Mouse (Mus musculus): ENCODE data around the gene Akt2. TPM values are rescaled to one million over a fixed set of nuclear protein-coding genes. Genes with fewer than 3 reads are reported as not detected.

Akt2 gene
- polyA plus RNA-seq, 1 experiment = not detected

GRCm38 (mm10) chr7:27646516-27646915 lies 55.2 kb downstream of the Akt2 start:
- 89% methylated on average over 7 of the region's 7 CpGs for WGBS
- Histone ChIP-seq H3K4me1 (ENCODE audit: control insufficient read depth, insufficient read depth, low read length) (no peaks in the 10 kb centered on the region), H3K27ac (ENCODE audit: insufficient read depth, low read depth, low read length) (no peak overlapping the region), H3K4me3 (ENCODE audit: insufficient read depth, low read depth, low read length) (no peak overlapping the region)
- TF ChIP-seq POLR2A (IDR thresholded peaks at IDR 0.05; ENCODE audit: insufficient read depth, low read depth, low read length) (no peak), CTCF (IDR thresholded peaks at IDR 0.05; ENCODE audit: insufficient read depth, low read depth, low read length) (no peak)

- TF ChIP-seq CTCF (IDR thresholded peaks at IDR 0.05; ENCODE audit: insufficient read depth, low read depth, low read length) (no peak), POLR2A (IDR thresholded peaks at IDR 0.05; ENCODE audit: insufficient read depth, low read depth, low read length) (no peak)
- H3K4me3 ChIP-seq (ENCODE audit: insufficient read depth, low read depth, low read length) = no peak overlapping the region
- WGBS = 79% methylated on average over 6 of the region's 6 CpGs
- H3K27ac ChIP-seq (ENCODE audit: insufficient read depth, low read depth, low read length) = no peak overlapping the region
- H3K4me1 ChIP-seq (ENCODE audit: control insufficient read depth, insufficient read depth, low read length) = no peaks in the 10 kb centered on the region
Measured at GRCm38 (mm10) chr7:27647281-27648002, 56.1 kb downstream of the Akt2 start.

- no peak overlapping the region for H3K4me3 ChIP-seq (ENCODE audit: insufficient read depth, low read depth, low read length)
- H3K4me1 ChIP-seq (ENCODE audit: control insufficient read depth, insufficient read depth, low read length) = peaks cover 1% of the 10 kb centered on the region
- TF ChIP-seq POLR2A (IDR thresholded peaks at IDR 0.05; ENCODE audit: insufficient read depth, low read depth, low read length) (no peak), CTCF (IDR thresholded peaks at IDR 0.05; ENCODE audit: insufficient read depth, low read depth, low read length) (no peak)
- H3K27ac ChIP-seq (ENCODE audit: insufficient read depth, low read depth, low read length) = no peak overlapping the region
- WGBS = 93% methylated on average over 11 of the region's 11 CpGs
Measured at GRCm38 (mm10) chr7:27649723-27650122, 58.4 kb downstream of the Akt2 start.

DNA sequence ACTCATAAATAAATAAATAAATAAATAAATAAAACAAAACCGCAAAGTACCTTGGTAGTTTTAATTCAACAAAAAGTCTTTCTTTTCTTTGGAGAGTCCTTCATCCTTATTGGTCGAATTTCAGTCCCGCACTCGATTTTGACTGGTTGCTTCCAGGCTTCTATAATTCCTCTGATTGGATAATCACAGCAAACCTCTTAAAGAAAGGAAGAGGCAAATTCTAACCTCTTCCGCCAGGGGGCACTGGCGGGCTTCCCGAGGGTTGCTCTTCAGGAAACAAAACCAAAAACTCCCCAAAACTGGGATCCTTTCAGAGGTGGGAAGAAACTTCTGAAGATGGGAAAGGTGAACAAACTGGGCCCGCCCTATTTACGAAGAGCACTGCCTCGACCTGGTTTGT lies 59.6 kb downstream of the Akt2 start:
- Histone ChIP-seq H3K4me1 (ENCODE audit: control insufficient read depth, insufficient read depth, low read length) (peaks cover 13% of the 10 kb centered on the region), H3K27ac (ENCODE audit: insufficient read depth, low read depth, low read length) (no peak overlapping the region), H3K4me3 (ENCODE audit: insufficient read depth, low read depth, low read length) (no peak overlapping the region)
- WGBS = 8% methylated on average over 10 of the region's 10 CpGs
- TF ChIP-seq POLR2A (IDR thresholded peaks at IDR 0.05; ENCODE audit: insufficient read depth, low read depth, low read length) (no peak), CTCF (IDR thresholded peaks at IDR 0.05; ENCODE audit: insufficient read depth, low read depth, low read length) (peak; percentile 37; the same call in 1 of the 2 replicates)

GRCm38 (mm10) chr7:27653681-27654437 lies 62.5 kb downstream of the Akt2 start, which contains the start of gene Ttc9b:
TSS of gene Ttc9b (plus strand) at chr7:27653915.
- Histone ChIP-seq H3K27ac (ENCODE audit: insufficient read depth, low read depth, low read length) (peak within 1 kb of the TSS; percentile 68; the same call in 1 of the 2 replicates), H3K4me3 (ENCODE audit: insufficient read depth, low read depth, low read length) (peak within 1 kb of the TSS; percentile 81), H3K4me1 (ENCODE audit: control insufficient read depth, insufficient read depth, low read length) (peaks cover 31% of the 10 kb centered on the region)
- under 1% methylated on average over 59 of the region's 62 CpGs for WGBS
- TF ChIP-seq CTCF (IDR thresholded peaks at IDR 0.05; ENCODE audit: insufficient read depth, low read depth, low read length) = peak; percentile 13; the same call in 1 of the 2 replicates
- peak; percentile 45; the same call in 1 of the 2 replicates for TF ChIP-seq POLR2A (IDR thresholded peaks at IDR 0.05; ENCODE audit: insufficient read depth, low read depth, low read length)

DNA sequence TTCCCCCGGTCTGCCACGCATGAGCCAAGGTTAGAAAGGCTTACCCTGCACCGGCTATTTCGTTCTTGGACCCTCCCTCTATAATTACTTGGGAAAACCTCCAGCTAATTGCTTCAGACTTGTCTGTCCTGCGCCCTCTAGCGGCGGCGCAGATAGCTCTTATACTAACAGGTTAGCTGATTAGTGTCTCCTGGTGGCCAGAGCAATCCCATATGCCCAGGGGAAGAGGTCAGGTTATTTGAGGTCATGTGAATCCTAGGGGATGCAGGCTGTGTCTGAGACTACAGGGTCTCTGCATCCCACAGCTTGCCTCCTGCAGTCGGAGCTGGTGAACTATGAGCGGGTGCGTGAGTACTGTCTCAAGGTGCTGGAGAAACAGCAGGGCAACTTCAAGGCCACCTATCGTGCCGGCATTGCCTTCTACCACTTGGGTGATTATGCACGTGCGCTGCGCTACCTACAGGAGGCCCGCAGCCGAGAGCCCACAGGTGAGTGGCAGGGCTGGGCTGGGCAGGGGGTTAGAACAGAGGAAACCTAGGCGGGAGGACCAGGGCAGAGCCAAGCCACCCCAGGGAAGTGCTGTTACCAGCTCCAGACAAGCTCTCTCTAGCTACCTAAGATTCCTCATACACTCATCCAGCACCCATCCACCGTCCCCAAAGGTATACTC lies 63.4 kb downstream of the Akt2 start:
- Histone ChIP-seq H3K4me3 (ENCODE audit: insufficient read depth, low read depth, low read length) (peak overlapping the region; percentile 81), H3K27ac (ENCODE audit: insufficient read depth, low read depth, low read length) (no peak overlapping the region), H3K4me1 (ENCODE audit: control insufficient read depth, insufficient read depth, low read length) (peaks cover 36% of the 10 kb centered on the region)
- no peak for TF ChIP-seq POLR2A (IDR thresholded peaks at IDR 0.05; ENCODE audit: insufficient read depth, low read depth, low read length)
- peak; percentile 39; the same call in 1 of the 2 replicates for TF ChIP-seq CTCF (IDR thresholded peaks at IDR 0.05; ENCODE audit: insufficient read depth, low read depth, low read length)
- WGBS = 55% methylated on average over 20 of the region's 20 CpGs

- Histone ChIP-seq H3K4me1 (ENCODE audit: control insufficient read depth, insufficient read depth, low read length) (peaks cover 36% of the 10 kb centered on the region), H3K4me3 (ENCODE audit: insufficient read depth, low read depth, low read length) (0 out of 2 replicates have a peak overlapping the region, but pooled peaks have one; percentile 6), H3K27ac (ENCODE audit: insufficient read depth, low read depth, low read length) (peak overlapping the region; percentile 13; the same call in 1 of the 2 replicates)
- 33% methylated on average over 11 of the region's 11 CpGs for WGBS
- TF ChIP-seq POLR2A (IDR thresholded peaks at IDR 0.05; ENCODE audit: insufficient read depth, low read depth, low read length) (no peak), CTCF (IDR thresholded peaks at IDR 0.05; ENCODE audit: insufficient read depth, low read depth, low read length) (no peak)
Measured at GRCm38 (mm10) chr7:27655545-27655944, 64.2 kb downstream of the Akt2 start.

DNA sequence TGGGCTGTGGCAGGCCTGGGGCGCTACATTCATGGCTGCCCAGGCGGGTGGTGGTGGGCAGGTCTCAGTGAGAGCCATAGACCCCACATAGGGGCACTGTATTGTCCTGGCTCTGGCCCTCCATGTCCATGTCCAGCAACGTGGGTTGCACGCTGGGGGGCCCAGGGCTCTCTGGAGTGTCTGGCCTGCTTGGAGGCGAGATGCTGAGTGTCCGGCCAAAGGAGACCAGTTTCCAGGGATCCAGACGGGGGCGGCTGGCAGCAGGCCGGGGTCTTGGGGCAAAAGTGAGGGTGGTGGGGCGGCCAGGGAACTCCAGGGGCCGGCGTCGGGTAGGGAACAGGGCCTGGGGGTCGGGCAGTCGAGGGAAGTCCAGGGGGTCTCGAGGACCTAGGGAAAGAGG lies 65.2 kb downstream of the Akt2 start:
- 80% methylated on average over 16 of the region's 16 CpGs for WGBS
- H3K4me3 ChIP-seq (ENCODE audit: insufficient read depth, low read depth, low read length) = no peak overlapping the region
- TF ChIP-seq POLR2A (IDR thresholded peaks at IDR 0.05; ENCODE audit: insufficient read depth, low read depth, low read length) (no peak), CTCF (IDR thresholded peaks at IDR 0.05; ENCODE audit: insufficient read depth, low read depth, low read length) (no peak)
- H3K4me1 ChIP-seq (ENCODE audit: control insufficient read depth, insufficient read depth, low read length) = peaks cover 36% of the 10 kb centered on the region
- no peak overlapping the region for H3K27ac ChIP-seq (ENCODE audit: insufficient read depth, low read depth, low read length)

Measured in olfactory bulb, adult 2 months (tissue).